Mouse (Mus musculus): ENCODE results near the gene Gm21119. TPM values are rescaled to one million over a fixed set of nuclear protein-coding genes. Genes with fewer than 3 reads are reported as not detected.
"Not testable (repeated sequence)": the region's sequence is repeated elsewhere in the genome, so short reads cannot be mapped to it uniquely, and the experiment has no call there.

The Gm21119 gene
- polyA plus RNA-seq, 1 experiment from 2014 or later = 0.21 TPM

DNA sequence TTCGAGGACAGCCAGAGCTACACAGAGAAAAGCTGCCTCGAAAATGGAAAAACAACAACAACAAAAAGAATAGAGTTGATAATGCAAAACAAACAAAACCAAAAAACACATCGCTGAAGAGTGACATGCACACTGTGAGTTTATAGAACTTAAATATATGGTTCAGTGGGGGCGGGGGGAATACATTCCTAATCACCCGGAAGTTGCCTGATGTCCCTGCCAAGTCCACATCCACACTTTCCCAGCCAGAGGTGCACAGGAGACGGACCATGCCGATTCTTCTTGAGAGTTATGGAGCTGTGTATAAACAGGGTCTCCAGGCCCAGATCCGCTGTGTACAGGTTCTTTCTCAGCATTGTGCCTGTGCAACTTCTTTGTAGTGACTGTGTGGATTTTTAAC lies 23.7 kb upstream of the Gm21119 start:
- H3K27me3 ChIP-seq (ENCODE audit: control insufficient read depth, insufficient read depth, low read length); H3K9me3 ChIP-seq (replicated peaks; ENCODE audit: control insufficient read depth, low read length); H3K36me3 ChIP-seq (replicated peaks; ENCODE audit: control insufficient read depth, insufficient read depth, low read depth, low read length); H3K4me1 ChIP-seq (ENCODE audit: control insufficient read depth, insufficient read depth, low read length); H3K4me2 ChIP-seq (ENCODE audit: low read depth, low read length); ATAC-seq (replicated peaks; ENCODE audit: insufficient number of reproducible peaks, low FRiP score, low TSS enrichment, low read depth); DNase-seq (ENCODE audit: low spot score); H3K4me3 ChIP-seq (ENCODE audit: low read depth, low read length); H3K27ac ChIP-seq (replicated peaks; ENCODE audit: low read depth, low read length); H3K9ac ChIP-seq (replicated peaks; ENCODE audit: low read length): not testable (repeated sequence)
- 87% methylated on average over 4 of the region's 8 CpGs for WGBS

DNA sequence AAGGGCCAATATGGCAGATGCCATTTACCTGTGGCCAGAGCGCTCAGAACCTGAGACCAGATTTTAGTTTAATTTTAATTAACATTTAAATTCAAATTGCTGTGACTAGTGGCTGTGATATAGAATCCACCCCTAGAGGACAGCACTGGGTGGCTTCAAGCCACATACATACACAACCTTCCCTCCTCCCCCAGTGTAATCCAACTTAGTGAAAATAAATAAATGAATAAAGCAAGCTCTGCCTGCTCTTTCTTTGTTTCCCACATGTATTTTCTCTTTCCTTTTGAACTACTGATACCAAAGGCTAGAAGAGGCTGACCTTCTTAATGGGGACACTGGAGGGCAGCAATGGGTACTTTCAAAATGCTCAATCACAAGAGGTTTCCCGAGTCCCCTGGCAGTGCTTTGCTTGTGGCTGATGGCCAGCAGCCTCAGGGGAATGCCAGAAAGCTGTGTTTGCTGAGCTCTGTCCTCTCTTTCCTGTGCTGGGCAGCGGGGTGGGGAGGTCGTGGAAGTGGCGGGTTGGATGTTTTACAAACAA lies 21.9 kb upstream of the Gm21119 start:
- H3K9ac ChIP-seq (replicated peaks; ENCODE audit: low read length); H3K4me1 ChIP-seq (ENCODE audit: control insufficient read depth, insufficient read depth, low read length); DNase-seq (ENCODE audit: low spot score); H3K27ac ChIP-seq (replicated peaks; ENCODE audit: low read depth, low read length); H3K27me3 ChIP-seq (ENCODE audit: control insufficient read depth, insufficient read depth, low read length); H3K36me3 ChIP-seq (replicated peaks; ENCODE audit: control insufficient read depth, insufficient read depth, low read depth, low read length); H3K9me3 ChIP-seq (replicated peaks; ENCODE audit: control insufficient read depth, low read length); H3K4me3 ChIP-seq (ENCODE audit: low read depth, low read length); H3K4me2 ChIP-seq (ENCODE audit: low read depth, low read length); ATAC-seq (replicated peaks; ENCODE audit: insufficient number of reproducible peaks, low FRiP score, low TSS enrichment, low read depth): not testable (repeated sequence)
- WGBS = 56% methylated on average over 1 of the region's 5 CpGs

DNA sequence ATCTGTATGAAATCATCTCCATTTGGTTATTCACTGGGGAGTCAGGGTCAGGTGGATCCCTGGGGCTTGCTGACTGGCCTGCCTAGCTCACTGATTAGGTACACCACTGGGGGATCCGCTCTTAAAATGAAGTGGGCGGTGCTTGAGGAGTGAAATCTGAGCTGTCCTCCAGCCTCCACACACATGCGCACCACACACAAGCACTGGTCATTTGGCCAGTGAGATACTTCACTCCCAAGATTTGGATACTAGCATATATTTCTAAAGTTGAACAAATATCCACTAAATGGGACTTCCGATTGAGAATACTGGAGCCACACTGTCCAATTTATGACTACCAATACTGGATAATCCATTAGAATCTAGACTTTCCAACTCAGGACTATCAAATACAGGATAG lies 20.9 kb upstream of the Gm21119 start:
- H3K4me3 ChIP-seq (ENCODE audit: low read depth, low read length); DNase-seq (ENCODE audit: low spot score); H3K9me3 ChIP-seq (replicated peaks; ENCODE audit: control insufficient read depth, low read length); ATAC-seq (replicated peaks; ENCODE audit: insufficient number of reproducible peaks, low FRiP score, low TSS enrichment, low read depth); H3K4me1 ChIP-seq (ENCODE audit: control insufficient read depth, insufficient read depth, low read length); H3K27ac ChIP-seq (replicated peaks; ENCODE audit: low read depth, low read length); H3K27me3 ChIP-seq (ENCODE audit: control insufficient read depth, insufficient read depth, low read length); H3K36me3 ChIP-seq (replicated peaks; ENCODE audit: control insufficient read depth, insufficient read depth, low read depth, low read length); H3K4me2 ChIP-seq (ENCODE audit: low read depth, low read length); H3K9ac ChIP-seq (replicated peaks; ENCODE audit: low read length): not testable (repeated sequence)
- no CpG with 5 or more reads among the region's 4 CpGs for WGBS

DNA sequence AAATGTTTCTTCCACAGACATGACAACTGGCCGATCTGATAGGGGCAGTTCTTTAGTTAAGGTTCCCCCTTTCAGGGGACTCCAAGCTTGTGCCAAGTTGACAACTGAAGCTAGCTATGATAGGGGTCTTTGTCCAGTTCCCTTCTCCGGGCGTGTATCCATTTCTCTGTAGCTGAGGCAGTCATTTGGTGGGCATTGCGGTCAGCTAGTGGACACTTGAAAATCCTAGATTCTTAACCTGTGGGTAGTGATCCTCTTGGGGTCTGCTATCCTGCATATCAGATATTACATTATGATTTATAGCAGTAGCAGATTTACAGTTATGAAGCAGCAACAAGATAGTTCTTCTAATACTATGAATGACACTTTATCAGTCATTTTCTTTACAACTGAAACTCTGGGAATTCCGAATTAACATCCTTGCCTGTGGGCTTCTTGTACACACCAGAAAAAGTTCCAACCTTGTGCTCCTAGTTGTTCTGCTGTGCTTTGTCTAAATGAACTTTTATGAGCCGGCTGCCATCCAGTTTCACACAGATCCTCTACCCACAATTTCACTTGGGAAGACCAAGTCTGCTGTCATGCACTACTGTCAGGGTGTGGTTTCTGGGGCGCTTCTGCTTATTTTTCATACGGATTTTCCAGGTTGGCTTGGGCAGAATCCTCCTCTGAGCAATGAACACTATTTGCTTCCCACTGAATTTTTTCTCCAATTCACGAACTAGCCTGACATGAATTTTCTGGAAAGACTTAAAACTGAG lies 18.5 kb upstream of the Gm21119 start:
- ATAC-seq (replicated peaks; ENCODE audit: insufficient number of reproducible peaks, low FRiP score, low TSS enrichment, low read depth); H3K4me1 ChIP-seq (ENCODE audit: control insufficient read depth, insufficient read depth, low read length); H3K4me3 ChIP-seq (ENCODE audit: low read depth, low read length); H3K27me3 ChIP-seq (ENCODE audit: control insufficient read depth, insufficient read depth, low read length); DNase-seq (ENCODE audit: low spot score); H3K9ac ChIP-seq (replicated peaks; ENCODE audit: low read length); H3K4me2 ChIP-seq (ENCODE audit: low read depth, low read length); H3K36me3 ChIP-seq (replicated peaks; ENCODE audit: control insufficient read depth, insufficient read depth, low read depth, low read length); H3K27ac ChIP-seq (replicated peaks; ENCODE audit: low read depth, low read length); H3K9me3 ChIP-seq (replicated peaks; ENCODE audit: control insufficient read depth, low read length): not testable (repeated sequence)
- 86% methylated on average over 5 of the region's 9 CpGs for WGBS

DNA sequence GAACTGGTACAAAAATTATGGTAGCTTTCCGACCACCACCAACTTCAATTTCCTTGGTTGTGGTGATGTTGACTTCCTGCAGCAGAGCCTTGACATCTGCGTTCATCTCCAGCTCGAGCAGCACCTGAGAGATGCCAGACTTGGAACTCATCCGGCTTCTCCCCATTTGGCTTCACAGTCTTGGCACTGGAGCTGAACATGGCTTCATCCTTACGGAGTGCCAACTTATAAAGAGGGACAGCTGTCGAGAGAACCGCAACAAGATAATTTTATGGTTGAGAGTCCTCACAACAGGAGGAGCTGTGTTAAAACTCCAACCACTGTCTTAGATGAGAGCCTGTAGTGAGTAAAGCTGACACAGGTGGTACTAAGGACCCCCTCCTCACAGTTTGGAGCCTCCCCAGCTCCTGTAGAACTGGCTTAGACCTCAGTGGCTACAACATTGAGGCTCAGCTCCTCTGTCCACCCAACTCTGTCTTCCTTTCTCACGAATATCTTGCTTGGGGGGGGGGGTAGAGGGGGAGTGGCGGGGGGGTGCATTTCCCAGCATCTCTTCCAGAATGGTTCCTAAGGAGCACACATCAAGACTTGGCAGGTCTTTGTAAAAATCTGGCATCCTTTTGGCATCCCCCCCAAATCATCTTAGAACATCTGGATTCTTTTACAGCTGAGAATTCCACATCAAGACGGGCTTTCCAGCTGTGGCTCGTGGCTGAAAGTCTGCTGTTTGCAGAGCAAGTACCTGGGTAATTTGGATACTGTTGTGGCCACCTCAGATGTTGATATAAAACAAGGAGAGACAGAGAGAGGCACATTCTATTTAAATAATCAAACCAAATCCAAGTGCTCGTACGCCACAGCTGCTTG lies 17.6 kb upstream of the Gm21119 start:
- H3K4me3 ChIP-seq (ENCODE audit: low read depth, low read length); H3K4me2 ChIP-seq (ENCODE audit: low read depth, low read length); H3K4me1 ChIP-seq (ENCODE audit: control insufficient read depth, insufficient read depth, low read length); H3K9ac ChIP-seq (replicated peaks; ENCODE audit: low read length); H3K27me3 ChIP-seq (ENCODE audit: control insufficient read depth, insufficient read depth, low read length); H3K27ac ChIP-seq (replicated peaks; ENCODE audit: low read depth, low read length); H3K36me3 ChIP-seq (replicated peaks; ENCODE audit: control insufficient read depth, insufficient read depth, low read depth, low read length); H3K9me3 ChIP-seq (replicated peaks; ENCODE audit: control insufficient read depth, low read length): not testable (repeated sequence)
- peak; percentile 9 for DNase-seq (ENCODE audit: low spot score)
- ATAC-seq (replicated peaks; ENCODE audit: insufficient number of reproducible peaks, low FRiP score, low TSS enrichment, low read depth) = peak; percentile 80; the same call in 1 of the 2 replicates
- 82% methylated on average over 9 of the region's 13 CpGs for WGBS

DNA sequence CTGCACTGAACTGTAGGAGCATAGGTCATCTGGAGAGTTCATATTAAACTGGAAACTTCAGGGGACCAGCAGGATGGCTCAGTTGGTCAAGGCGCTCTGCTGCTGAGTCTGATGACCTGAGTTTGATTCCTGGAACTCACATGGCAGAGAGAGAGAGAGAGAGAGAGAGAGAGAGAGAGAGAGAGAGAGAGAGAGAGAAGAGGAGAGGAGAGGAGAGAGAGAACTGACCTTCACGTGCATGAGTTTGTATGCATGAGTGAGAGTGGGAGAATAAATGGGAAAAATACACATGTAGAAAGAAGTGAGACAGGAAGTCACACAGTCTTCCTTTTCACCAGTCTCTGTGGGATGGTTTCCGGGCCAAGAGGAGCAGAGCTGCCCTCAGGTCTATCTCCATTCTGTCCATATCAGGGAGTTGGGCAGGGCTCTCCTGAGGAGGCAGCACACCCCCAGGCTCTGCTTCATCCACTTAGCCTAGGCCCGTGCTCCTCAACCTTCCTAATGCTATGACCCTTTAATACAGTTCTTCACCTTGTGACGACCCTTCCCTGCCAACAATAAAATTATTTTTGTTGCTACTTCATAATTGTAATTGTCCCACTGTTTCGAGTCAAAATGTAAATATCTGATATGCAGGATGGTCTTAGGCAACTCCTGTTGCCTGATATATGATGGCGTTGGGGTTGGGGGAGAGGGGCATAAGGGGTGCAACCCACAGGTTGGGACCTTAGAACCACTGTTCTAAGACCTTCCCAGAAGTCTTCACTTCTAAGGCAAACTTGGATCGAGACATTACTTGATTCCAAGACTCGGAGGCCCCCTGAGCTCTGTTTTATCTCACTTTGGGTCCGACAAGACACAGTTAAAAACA lies 16.2 kb upstream of the Gm21119 start:
- not testable (repeated sequence) for H3K4me2 ChIP-seq (ENCODE audit: low read depth, low read length); H3K9me3 ChIP-seq (replicated peaks; ENCODE audit: control insufficient read depth, low read length); H3K9ac ChIP-seq (replicated peaks; ENCODE audit: low read length); H3K27ac ChIP-seq (replicated peaks; ENCODE audit: low read depth, low read length); H3K27me3 ChIP-seq (ENCODE audit: control insufficient read depth, insufficient read depth, low read length); H3K36me3 ChIP-seq (replicated peaks; ENCODE audit: control insufficient read depth, insufficient read depth, low read depth, low read length); DNase-seq (ENCODE audit: low spot score); H3K4me3 ChIP-seq (ENCODE audit: low read depth, low read length); H3K4me1 ChIP-seq (ENCODE audit: control insufficient read depth, insufficient read depth, low read length)
- 84% methylated on average over 5 of the region's 10 CpGs for WGBS
- ATAC-seq (replicated peaks; ENCODE audit: insufficient number of reproducible peaks, low FRiP score, low TSS enrichment, low read depth) = peak; percentile 87

DNA sequence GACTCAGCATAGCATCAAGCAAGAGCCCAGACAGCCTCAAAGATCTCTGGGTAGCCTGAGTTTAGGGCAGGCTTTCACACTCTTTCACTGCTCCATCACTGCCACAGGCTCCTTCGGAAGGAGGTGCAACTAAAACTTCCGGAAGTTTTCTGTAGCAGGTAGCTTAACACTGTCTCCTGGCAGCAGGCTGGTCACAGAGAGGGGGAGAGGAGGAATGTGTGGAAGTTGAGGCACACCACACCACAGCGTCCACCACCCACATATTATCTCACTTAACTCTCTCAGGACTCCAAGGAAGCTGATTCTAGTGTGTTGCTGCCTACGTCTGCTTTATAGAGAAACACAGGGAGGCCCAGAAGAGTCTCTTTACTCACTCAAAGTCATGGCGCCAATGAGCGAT lies 15.4 kb upstream of the Gm21119 start:
- not testable (repeated sequence) for H3K4me3 ChIP-seq (ENCODE audit: low read depth, low read length); H3K4me2 ChIP-seq (ENCODE audit: low read depth, low read length); H3K4me1 ChIP-seq (ENCODE audit: control insufficient read depth, insufficient read depth, low read length); H3K27me3 ChIP-seq (ENCODE audit: control insufficient read depth, insufficient read depth, low read length); H3K9ac ChIP-seq (replicated peaks; ENCODE audit: low read length); ATAC-seq (replicated peaks; ENCODE audit: insufficient number of reproducible peaks, low FRiP score, low TSS enrichment, low read depth); H3K36me3 ChIP-seq (replicated peaks; ENCODE audit: control insufficient read depth, insufficient read depth, low read depth, low read length); H3K9me3 ChIP-seq (replicated peaks; ENCODE audit: control insufficient read depth, low read length); H3K27ac ChIP-seq (replicated peaks; ENCODE audit: low read depth, low read length); DNase-seq (ENCODE audit: low spot score)
- 91% methylated on average over 3 of the region's 6 CpGs for WGBS

Measured in embryonic facial prominence, embryonic 11.5 days (tissue).